Mouse (Mus musculus) small intestine, adult 2 months (tissue): ENCODE results near the gene A930017K11Rik.

ENCODE experiments used
- CTCF ChIP-seq: fragments of 200-500 bp; IDR thresholded peaks from 2 replicates; pipeline ENCODE4 v1.5.1; 2012; ENCODE audit warnings: low read depth, mild to moderate bottlenecking, control low read depth, inconsistent platforms, low read length, moderate library complexity, mixed read lengths; ENCODE audit not compliant: insufficient replicate concordance, insufficient read length; ENCODE audit errors: extremely low read depth
- POLR2A ChIP-seq: fragments of 200-500 bp; IDR thresholded peaks from 2 replicates; pipeline ENCODE4 v1.6.1; 2012; ENCODE audit warnings: low read depth, mild to moderate bottlenecking, control low read depth, inconsistent platforms, low read length, moderate library complexity

GRCm38 (mm10) chr17:25992274-25992673 lies 39.9 kb upstream of the A930017K11Rik start:
- TF ChIP-seq CTCF (no peak), POLR2A (no peak)
